Mouse (Mus musculus) layer of hippocampus, postnatal 25 days (tissue): ENCODE measurements around the gene Tgfbr2. TPM values are rescaled to one million over a fixed set of nuclear protein-coding genes. Genes with fewer than 3 reads are reported as not detected.

Experiments used
- DNase-seq, 2 experiments: peaks; one replicate each; pipeline ENCODE4 v3.0.0; 2022; ENCODE audit warnings: mixed read lengths in 2 of 2, low spot score in 1 of 2; ENCODE audit errors: extremely low spot score in 1 of 2
- total RNA-seq, 2 experiments: library from RNA; stranded (reverse); gene quantifications; 2 replicates each; pipeline ENCODE4 v1.2.3; 2021

Gene Tgfbr2
- total RNA-seq, result 10 to 100 TPM; 10.4 to 12.2 TPM

DNA sequence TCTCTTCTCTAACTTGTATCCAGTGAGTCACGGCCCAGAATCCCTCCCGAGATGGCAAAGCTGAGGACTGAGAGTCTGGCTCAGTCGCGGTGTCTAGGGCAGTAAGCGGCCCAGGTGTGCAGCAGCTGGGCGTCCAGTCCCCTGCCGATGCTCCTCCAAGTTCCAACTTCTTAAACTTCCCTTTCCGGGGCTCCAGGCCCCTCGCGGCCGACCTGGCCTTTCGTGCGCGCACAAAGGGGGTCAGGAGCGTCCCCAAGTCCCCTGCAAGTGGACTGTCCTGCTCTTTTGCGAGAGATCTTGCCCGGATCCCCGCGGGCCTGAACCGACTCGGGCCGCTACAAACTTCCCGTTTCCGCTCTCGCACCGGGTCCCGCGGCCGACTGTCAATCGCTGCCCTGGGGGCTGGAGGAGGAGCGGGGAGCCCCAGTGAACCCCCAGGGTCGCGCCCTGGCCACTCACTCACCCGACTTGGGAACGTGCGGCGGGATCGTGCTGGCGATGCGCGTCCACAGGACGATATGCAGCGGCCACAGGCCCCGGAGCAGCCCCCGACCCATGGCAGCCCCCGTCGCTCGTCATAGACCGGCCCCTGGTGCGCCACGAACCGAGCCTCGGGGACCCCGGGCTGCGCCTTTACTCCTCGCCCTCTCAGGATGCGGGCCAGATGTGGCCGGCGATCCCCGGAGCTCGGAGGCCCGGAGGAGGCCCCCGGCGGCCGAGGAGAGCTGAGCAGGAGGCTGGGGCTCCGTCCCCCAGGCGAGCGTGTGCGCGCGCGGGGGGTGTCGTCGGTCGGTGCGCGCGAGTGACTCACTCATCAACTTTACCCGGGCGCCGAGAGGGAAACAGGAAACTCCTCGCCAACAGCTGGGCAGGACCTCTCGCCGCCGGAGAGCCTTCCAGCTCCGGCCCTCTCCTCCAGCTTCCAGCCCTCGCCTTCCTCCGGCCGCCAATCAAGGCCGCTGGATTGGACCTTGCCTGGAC is at the start of gene Tgfbr2:
Gene Tgfbr2, minus strand, starts transcription at position 880 of the 981 bp plus-strand sequence.
- DNase-seq, result peak in 1 of 2 experiments; percentile 38

DNA sequence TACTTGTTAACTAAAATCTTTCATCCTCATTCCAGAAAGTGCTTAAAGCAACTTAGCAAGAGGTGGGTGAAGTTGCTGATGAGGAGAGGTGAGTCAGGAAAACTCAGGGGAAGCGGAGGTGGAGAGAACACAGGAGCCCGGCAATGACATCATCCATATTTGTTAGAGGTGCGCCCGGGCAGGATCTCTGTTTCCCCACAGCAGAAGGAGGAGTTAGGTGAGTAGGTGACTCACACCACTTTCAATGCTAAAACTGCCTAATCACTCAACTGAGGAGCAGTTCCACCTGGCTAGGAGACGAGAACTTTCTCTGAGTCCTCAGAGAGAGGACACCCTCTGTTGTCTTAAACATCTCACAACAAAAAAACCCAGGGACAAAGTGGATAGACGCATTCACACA is 48.2 kb upstream of the Tgfbr2 start:
- DNase-seq, result no peak

DNA sequence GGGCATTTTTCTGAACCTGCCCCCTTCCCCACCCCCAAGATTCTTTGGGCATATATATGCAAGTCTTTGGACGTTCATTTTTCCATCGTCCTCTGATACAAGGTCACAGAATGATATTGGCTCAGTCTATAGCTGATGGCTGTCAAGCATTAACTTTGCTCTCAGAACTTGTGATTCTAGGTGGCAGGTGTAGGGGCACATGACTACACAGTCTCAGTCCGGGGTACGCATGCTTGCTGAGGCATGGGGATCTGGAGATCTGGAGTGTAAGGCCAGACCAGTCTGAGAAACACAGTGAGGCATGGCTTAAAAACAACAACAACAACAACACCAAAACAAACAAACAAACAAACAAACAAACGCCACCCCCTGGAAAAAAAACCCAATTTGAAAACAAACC is 47.5 kb upstream of the Tgfbr2 start:
- no peak for DNase-seq

DNA sequence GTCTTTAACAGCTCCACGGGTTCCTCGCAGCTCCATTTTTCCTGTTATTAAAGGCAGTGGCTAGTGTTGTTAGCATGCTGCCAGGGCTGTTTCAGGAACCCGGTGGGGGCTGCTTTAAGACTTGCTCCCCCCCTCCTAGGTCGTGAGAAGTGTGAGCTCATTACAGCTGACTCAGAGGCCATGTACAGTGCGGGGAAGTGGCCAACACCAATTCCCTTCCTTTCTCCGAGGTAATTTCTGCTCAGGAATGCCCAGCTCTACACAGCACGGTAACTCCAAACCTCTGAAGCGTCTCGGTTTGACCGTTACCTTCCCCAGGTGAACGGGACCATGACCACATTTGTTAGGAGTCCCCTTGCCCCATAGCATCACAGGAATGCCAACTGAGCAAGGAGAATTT is 46.8 kb upstream of the Tgfbr2 start:
- DNase-seq, result no peak

DNA sequence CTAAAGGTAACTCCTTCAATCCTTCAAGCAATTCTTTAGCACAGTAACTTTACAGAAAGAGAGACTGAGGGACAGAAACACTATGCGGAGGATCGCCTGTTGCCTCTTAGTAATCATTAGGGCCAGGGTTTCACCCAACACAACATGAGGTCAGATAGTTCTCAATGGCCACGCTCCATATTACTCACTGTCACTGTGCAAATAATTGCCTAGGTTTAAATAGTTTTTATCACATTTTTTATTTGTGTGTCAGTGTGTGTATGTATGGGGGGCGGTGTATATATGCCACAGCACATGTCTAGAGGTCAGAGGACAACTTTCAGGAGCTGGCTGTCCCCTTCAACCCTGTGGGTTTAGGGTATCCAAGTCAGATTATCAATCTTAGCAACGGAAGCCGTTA is 46.4 kb upstream of the Tgfbr2 start:
- no peak for DNase-seq

DNA sequence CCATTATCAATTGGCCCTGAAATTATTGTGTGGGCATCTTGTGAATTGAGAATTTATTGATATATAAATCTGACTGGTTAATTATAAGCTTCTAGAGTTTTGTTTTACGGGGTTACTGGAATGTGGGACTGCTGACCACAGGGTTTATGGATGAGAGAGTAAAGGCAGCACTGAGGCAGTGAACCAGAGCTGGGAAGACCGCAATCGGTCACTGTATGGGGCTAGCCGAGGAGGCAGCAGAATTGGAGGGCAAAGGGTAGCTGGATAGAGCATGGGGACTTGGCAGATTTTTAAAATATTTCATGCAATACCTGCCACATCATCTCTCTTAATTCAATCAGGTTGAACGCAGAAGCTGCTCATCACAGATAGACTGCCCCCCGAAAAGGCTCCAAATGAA is 45.5 kb upstream of the Tgfbr2 start:
- DNase-seq, result no peak

DNA sequence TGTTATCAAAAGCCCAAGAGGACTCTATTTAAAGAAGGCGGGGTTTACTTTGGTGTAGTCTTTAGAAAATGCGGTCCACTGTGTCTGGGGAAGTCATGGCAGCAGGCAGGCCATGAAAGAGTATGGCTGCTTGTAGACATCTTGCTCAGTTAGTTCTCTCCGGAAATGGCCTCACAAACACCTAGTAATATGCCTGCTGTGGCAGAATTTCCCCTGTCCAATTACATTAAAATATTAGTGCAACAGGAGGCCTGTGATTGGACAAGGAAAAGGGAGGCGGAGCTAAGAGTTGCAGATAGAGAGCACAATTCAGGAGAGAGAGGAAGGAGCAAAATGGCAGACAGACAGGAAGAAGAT is 45.0 kb upstream of the Tgfbr2 start:
- DNase-seq, result no peak

DNA sequence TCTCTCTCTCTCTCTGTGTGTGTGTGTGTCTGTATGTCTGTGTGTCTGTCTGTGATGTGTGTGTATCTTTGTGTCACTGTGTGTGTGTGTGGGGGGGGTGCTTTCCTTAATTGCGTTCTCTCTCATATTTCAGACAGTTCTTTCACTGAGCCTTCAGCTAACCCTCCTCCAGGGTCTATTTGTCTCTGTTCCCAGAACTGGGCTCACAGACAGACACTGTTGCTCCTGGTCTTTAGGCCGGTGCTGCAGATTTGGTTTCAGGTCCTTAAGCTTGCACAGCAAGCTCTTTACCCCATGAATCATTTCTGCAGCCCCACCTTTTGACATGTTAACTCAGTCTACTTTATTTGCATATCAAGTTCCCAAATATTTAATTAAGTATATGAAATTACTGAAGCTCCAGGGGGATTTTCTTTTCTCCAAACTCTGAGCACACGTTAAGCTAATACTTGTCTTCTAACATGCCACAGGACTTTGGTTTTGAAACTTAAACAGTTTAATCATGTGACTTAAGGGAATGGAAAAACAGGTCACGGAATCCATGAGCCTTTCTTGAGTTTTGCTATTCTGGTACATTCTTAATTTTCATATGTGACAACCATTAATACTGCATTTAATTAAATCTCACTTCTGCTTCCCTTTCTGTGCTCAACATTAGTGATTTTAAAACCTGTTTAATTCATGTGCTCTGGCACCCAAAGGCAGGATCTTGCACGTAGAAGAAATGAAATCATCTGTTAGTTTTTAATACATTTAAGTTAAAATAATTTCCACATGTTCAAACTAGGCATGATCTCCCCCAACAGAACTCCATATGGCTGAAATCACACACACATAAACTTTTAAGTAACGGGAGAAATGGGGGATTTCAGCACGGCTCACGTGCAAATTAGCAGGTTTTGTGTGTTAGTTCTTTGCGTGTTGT is 44.3 kb upstream of the Tgfbr2 start:
- DNase-seq, result no peak

DNA sequence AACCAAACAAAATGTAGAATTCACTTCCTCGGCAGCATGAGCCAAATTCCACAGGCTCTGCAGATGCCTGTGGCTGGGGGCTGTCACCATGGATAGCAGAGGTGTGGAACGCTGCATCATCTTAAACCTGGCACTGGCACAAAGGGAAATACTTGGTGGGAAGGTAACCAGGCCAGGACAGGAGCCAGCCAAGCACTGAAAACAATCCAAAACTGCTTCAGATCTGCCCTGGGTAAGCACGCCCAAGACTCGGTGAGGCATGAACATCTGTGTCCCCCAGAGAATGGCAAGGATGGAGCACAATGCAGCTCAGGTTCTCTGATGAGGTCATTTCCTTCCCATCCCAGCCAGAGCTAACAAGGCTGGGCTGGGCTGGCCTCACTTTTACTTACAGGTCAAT is 43.6 kb upstream of the Tgfbr2 start:
- no peak for DNase-seq

DNA sequence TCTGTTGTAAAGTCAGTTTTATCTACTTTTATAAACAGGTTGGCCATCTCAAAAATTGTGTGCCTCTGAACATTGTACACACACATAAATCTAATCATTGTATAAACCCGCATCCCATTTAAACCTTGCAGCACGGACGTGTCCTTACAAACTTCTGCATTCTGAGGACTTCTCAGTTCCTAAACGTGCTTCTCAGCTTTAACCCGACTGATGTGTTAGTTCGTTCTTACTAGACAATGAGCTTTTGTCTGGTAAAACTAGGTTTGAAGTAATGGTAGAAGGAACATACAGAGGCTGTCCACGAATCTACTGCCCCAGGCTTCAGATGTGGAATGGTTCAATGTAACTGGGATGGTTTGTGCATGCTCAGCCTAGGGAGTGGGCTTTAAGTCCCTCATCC is 41.9 kb upstream of the Tgfbr2 start:
- DNase-seq, result no peak

DNA sequence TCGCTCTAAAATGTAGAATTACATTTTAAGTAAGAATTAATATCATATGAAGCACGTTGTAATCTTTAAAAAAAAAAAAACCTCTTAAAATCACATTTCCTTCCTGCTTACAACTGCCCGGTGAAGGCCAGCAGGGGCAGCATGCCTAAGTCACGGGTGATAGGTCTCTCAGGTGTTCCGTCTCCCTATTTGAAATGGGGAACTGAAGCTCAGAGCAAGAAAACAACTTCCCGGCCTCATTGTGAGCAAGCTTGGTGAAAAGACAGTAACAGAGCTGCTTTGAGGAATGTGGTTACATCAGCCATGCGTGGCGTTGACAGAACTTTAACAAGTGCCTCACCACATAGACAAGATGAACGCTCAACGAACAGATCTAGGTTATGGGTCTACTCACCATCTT is 41.5 kb upstream of the Tgfbr2 start:
- DNase-seq, result no peak

DNA sequence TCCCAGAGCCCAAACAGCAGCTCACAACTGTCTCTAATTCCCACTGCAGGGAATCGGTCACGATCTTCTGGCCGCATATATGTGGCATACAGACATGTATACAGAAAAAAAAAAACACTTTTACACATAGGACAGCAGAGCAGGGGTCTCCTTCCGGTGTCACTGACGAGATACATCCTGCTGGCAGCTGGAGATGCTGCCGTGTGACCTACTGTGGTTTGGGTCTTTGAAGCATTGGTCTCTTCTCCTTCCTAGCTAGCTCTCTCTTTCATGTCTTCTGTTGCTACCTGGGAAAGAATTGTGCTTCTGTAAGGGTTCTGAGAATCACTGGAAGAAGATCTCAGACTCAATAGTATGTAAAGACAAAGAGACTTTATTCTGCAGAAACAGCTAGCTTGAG is 39.1 kb upstream of the Tgfbr2 start:
- DNase-seq, result no peak

DNA sequence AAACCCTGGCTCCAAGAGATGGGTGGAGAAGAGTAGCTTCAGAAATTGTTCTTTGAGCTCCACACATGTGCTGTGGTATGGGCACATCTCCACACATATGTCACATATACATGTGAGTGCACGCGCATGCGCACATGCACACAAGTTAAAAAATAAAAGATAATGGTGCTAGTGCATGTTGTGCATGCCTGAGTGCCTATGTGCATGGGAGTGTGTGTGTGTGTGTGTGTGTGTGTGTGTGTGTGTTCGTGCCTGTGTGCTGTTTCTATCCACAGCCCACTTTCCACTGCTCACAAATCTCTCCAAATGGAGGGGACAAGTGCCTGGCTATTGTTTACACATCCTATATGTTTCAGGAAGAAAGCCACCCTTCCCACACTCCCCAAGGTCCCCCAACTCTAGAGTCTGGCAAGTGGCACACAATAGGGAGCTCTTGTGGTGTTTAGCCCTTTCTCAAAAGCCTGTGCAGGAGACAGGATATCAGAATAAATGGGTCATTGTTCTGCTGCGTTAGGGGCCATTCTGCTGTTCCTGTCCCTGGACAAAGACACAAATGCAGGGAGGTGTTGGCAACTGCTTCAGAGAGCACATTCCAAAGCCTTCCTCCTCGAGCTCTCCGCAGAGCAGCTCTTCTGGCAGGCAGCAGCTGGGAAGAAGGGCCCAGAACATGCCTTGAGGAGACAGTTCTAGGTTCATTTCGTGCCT is 37.9 kb upstream of the Tgfbr2 start:
- DNase-seq, result no peak

DNA sequence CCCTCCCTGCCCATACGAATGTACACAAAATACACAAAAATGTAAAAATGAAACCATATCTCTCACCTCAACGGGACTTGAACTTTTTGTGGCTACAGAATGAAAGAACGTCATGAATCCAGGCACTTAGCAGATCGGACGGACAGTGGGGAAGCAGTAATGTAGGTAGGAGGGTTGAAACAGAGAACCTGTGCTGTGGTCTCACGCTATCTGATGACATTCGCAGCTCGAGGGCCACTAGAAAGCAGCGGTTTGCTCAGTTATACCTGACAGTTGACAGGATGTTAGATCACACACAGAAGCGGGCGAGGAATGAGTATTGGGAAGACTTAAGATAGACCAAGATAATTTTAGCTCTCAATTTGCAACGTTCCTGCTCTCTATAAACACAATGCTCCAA is 36.9 kb upstream of the Tgfbr2 start:
- no peak for DNase-seq

DNA sequence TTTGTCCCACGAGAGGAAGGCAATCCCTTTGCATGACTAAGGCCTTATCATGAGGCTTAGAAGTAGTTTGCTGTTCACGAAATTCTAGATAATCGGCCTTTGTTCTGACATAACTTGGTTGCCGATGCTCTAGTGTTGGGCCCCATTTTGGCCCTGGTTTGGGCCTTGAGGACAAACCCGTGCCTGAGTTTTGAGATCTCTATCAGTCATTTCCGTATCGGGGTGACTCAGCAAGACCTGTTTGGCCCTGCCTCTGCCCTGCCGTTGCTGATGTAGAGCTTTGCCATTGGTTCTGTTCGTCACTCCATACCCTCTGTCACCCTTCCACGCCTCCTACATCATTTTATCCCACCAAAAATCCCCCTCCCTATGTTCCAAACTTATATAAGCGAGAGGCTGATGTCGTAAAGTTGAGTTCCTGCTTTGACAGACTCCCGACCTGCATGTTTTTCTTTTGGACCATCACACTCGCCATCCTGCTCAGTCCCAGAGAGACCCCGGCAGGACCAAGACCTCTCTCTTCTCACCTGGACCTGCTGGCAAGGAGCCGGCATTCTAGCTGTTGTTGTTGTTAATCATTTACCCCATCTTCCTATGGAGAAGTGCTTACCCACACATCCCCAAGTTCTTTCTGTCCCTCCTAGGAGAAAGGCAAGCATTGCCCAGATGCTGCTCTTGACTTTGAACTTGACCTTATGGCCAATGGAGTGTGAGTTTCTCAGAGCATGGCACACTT is 33.2 kb upstream of the Tgfbr2 start:
- DNase-seq, result no peak

DNA sequence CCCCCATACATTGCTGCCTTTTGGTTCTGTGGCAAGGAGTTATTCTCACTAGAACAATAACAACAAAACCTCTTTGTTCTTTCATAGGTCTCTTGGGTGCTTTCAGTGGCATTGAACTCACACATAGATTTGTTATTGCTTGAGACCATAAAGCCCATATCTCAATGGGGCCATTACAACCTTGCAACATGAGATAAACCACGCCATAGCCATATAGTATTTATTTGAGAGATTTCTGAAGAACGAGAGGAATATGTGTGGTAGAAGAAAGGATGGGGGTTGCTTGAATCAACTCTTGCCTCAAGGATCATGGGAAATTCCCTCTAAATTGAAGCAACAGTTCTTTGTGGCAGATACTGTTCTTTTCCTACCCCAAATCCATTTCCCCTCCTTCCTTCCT is 31.7 kb upstream of the Tgfbr2 start:
- no peak for DNase-seq

DNA sequence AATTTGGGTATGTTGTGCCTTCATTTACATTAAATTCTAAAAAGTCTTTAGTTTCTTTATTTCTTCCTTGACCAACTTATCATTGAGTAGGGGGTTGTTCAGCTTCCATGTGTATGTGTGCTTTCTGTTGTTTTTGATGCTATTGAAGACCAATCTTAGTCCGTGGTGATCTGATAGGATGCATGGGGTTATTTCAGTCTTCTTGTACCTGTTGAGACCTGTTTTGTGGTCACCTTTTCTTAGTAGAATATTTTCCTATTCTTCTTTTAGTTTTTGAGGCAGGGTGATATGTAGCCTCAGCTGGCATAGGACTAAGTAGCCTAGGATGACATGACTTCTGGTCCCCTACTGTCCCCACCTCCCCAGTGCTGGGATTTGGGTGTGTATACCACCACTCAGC is 28.5 kb upstream of the Tgfbr2 start:
- DNase-seq, result no peak

DNA sequence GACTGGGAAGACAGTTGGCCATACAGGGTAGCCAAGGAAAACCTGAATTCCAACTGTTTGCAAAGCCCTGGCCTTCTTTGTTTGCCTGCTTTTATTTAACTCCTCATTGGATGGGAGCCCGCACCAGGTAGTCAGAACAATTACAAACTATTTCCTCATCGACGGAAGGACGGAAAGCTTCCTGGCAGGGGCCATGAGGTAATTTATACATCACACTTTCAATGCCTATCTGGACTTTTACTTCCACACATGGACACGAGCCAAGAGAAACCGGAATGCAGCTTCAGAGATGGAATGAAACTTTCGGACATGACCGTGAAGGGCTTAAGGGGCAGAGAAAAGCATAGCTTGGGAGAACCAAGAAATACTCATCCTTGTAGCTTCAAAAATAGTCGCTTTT is 24.0 kb upstream of the Tgfbr2 start:
- no peak for DNase-seq

DNA sequence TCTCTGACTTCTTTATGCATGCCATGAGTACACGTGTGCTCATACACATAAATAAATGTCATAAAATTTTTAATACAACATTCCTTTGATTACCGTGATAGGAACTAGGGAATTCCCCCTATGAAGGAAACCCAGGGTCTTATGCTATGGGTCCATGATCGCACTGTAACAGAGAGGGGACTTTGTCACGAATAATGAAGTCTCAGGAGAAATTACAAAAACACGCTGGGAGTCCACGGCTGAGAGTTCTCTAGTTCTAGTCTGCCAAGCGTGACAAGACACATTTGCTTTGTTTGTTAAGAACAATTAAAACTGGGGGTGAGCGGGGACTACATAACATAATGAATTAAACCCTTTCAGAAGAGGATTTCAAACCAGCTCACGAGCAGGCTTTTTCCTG is 23.3 kb upstream of the Tgfbr2 start:
- no peak for DNase-seq

DNA sequence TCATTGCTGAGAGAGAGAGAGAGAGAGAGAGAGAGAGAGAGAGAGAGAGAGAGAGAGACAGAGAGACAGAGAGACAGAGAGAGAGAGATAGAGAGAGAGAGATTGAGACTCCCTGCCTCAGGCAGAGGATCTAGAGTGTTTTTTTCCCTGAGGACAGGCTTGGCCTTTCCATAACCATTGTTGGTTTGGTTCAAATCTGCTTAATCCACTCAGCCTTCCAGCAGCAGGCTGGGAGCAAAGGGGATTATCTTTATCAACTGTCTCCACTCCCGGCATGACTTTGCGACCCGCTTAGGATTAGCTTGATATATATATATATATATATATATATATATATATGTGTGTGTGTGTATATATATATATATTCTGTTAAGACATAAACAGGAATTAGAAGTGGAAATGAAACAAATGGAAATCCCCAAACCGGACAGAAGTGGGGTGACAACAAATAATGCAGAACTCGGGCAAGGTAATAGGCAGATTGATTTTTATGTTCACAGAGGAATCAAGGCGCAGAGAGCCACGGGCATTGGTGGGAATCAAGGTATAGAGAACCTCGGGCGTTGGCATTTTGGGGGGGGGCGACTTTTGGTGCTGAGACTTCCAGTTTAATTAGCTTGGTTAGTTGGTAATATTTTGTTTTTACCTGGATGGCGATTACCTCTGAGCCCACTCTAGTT is 22.5 kb upstream of the Tgfbr2 start:
- no peak for DNase-seq
